Mouse (Mus musculus) brown adipose tissue, adult 24 weeks (tissue): ENCODE measurements around the gene Zfp12. TPM values are rescaled to one million over a fixed set of nuclear protein-coding genes. Genes with fewer than 3 reads are reported as not detected.

ENCODE experiments used
- H3K27ac ChIP-seq: fragments of 200-500 bp; replicated peaks from 2 replicates; pipeline ENCODE4 v1.5.1; 2012; ENCODE audit warnings: low read depth, mild to moderate bottlenecking, low read length
- H3K4me1 ChIP-seq: fragments of 200-500 bp; 2 replicates; pipeline ENCODE4 v1.6.1; 2012; ENCODE audit warnings: low read length, mixed read lengths; ENCODE audit not compliant: control insufficient read depth, insufficient read depth, insufficient read length
- H3K4me3 ChIP-seq: fragments of 200-500 bp; 2 replicates; pipeline ENCODE4 v1.5.1; 2012; ENCODE audit warnings: low read depth, mild to moderate bottlenecking, low read length, moderate library complexity; ENCODE audit not compliant: insufficient read depth
- polyA plus RNA-seq: library from polyadenylated mRNA; stranded (reverse); fragments of >200 nt; gene quantifications from 2 replicates; pipeline ENCODE4 v1.2.4, GENCODE M21; 2012; ENCODE audit not compliant: missing spikeins, insufficient read depth, insufficient read length

Zfp12 gene
- polyA plus RNA-seq, 1 experiment = 4.6 TPM

GRCm38 (mm10) chr5:143279247-143279646, 44.3 kb downstream of the Zfp12 start:
- H3K27ac ChIP-seq = no peak overlapping the region

GRCm38 (mm10) chr5:143284762-143285161, 49.8 kb downstream of the Zfp12 start:
- Histone ChIP-seq H3K4me3 (no peak overlapping the region), H3K27ac (no peak overlapping the region), H3K4me1 (no peaks in the 10 kb centered on the region)

More at GRCm38 (mm10) chr5:143279247-143279646, 44.3 kb downstream of the Zfp12 start:
- no peaks in the 10 kb centered on the region for H3K4me1 ChIP-seq
- H3K4me3 ChIP-seq = no peak overlapping the region

- peak overlapping the region; percentile 32 for H3K4me3 ChIP-seq
- no peak overlapping the region for H3K27ac ChIP-seq
- H3K4me1 ChIP-seq = no peaks in the 10 kb centered on the region
Measured at GRCm38 (mm10) chr5:143287774-143288328, 52.9 kb downstream of the Zfp12 start.

- Histone ChIP-seq H3K4me1 (0 out of 2 replicates have a peak, but pooled peaks cover 1% of the 10 kb centered on the region), H3K27ac (no peak overlapping the region), H3K4me3 (peak overlapping the region; percentile 32)
Measured at GRCm38 (mm10) chr5:143288378-143288911, 53.5 kb downstream of the Zfp12 start.

GRCm38 (mm10) chr5:143289299-143289698, 54.3 kb downstream of the Zfp12 start:
- H3K4me1 ChIP-seq = peaks cover 3% of the 10 kb centered on the region; the same call in 1 of the 2 replicates
- no peak overlapping the region for H3K27ac ChIP-seq
- H3K4me3 ChIP-seq = no peak overlapping the region

GRCm38 (mm10) chr5:143292879-143293278, 57.9 kb downstream of the Zfp12 start:
- peaks cover 3% of the 10 kb centered on the region; the same call in 1 of the 2 replicates for H3K4me1 ChIP-seq
- H3K27ac ChIP-seq = no peak overlapping the region
- no peak overlapping the region for H3K4me3 ChIP-seq

- H3K4me3 ChIP-seq = peak within 1 kb of the TSS; percentile 39
- peaks cover 3% of the 10 kb centered on the region; the same call in 1 of the 2 replicates for H3K4me1 ChIP-seq
- H3K27ac ChIP-seq = no peak within 1 kb of the TSS
Measured at GRCm38 (mm10) chr5:143293404-143293803, 58.4 kb downstream of the Zfp12 start, which contains the start of gene Zfp853. Gene Zfp853 (minus strand): TSS chr5:143293623.

- Histone ChIP-seq H3K4me1 (peaks cover 3% of the 10 kb centered on the region; the same call in 1 of the 2 replicates), H3K4me3 (no peak overlapping the region), H3K27ac (no peak overlapping the region)
Measured at GRCm38 (mm10) chr5:143294862-143295261, 59.9 kb downstream of the Zfp12 start.

- Histone ChIP-seq H3K4me1 (peaks cover 3% of the 10 kb centered on the region; the same call in 1 of the 2 replicates), H3K27ac (no peak overlapping the region), H3K4me3 (no peak overlapping the region)
Measured at GRCm38 (mm10) chr5:143295330-143295729, 60.4 kb downstream of the Zfp12 start.

GRCm38 (mm10) chr5:143297986-143298385, 63.0 kb downstream of the Zfp12 start:
- H3K4me1 ChIP-seq = peaks cover 3% of the 10 kb centered on the region; the same call in 1 of the 2 replicates
- H3K27ac ChIP-seq = no peak overlapping the region
- H3K4me3 ChIP-seq = no peak overlapping the region

GRCm38 (mm10) chr5:143298391-143298790, 63.4 kb downstream of the Zfp12 start:
- Histone ChIP-seq H3K4me3 (no peak overlapping the region), H3K27ac (no peak overlapping the region), H3K4me1 (peaks cover 2% of the 10 kb centered on the region; the same call in 1 of the 2 replicates)

Other genes starting within 250 kb of the Zfp12 start
- 12.5 and 14.6 TPM in 2 replicates for gene Rnf216, start 122.2 kb upstream of the Zfp12 start, polyA plus RNA-seq
- gene Olfr718-ps1, start 87.6 kb upstream of the Zfp12 start, polyA plus RNA-seq = not detected in 2 replicates
- 1.5 and 2.4 TPM in 2 replicates for gene Rbak, start 54.4 kb upstream of the Zfp12 start, polyA plus RNA-seq
- not detected in 2 replicates for gene Spdye4b, start 54.1 kb upstream of the Zfp12 start, polyA plus RNA-seq
- not detected in 2 replicates for gene Spdye4a, start 8.3 kb upstream of the Zfp12 start, polyA plus RNA-seq
- gene Zfp316, start 34.9 kb downstream of the Zfp12 start, polyA plus RNA-seq = 1.5 and 1.6 TPM in 2 replicates
- gene Zfp853, start 58.5 kb downstream of the Zfp12 start, polyA plus RNA-seq = not detected in 2 replicates
- gene E130309D02Rik, start 80.2 kb downstream of the Zfp12 start, polyA plus RNA-seq = 11.5 and 14.1 TPM in 2 replicates
- gene Zdhhc4, start 94.1 kb downstream of the Zfp12 start, polyA plus RNA-seq = 39.0 and 39.8 TPM in 2 replicates
- not detected in 2 replicates for gene Grid2ip, start 122.2 kb downstream of the Zfp12 start, polyA plus RNA-seq
- gene Kdelr2, start 168.7 kb downstream of the Zfp12 start, polyA plus RNA-seq = 28.9 and 35.7 TPM in 2 replicates
- gene Daglb, start 229.4 kb downstream of the Zfp12 start, polyA plus RNA-seq = 3.7 and 4.8 TPM in 2 replicates